Mouse (Mus musculus) spleen, postnatal 4 days (tissue): Measurements from ENCODE around the gene Smim6.

Experiments used
- DNase-seq, 2 experiments: peaks; one replicate each; pipeline ENCODE4 v3.0.0; 2022; ENCODE audit warnings: low spot score in 2 of 2

Gene Smim6

GRCm38 (mm10) chr11:115911632-115912376 lies at the start of gene Smim6:
Gene Smim6, plus strand, starts transcription at chr11:115912017.
- no peak for DNase-seq

- no peak for DNase-seq
Observed at GRCm38 (mm10) chr11:115863895-115864294, 47.9 kb upstream of the Smim6 start.

- no peak for DNase-seq
Observed at GRCm38 (mm10) chr11:115869393-115869792, 42.4 kb upstream of the Smim6 start.

- DNase-seq: no peak
Observed at GRCm38 (mm10) chr11:115872437-115872836, 39.4 kb upstream of the Smim6 start.

GRCm38 (mm10) chr11:115875935-115876334 lies 35.9 kb upstream of the Smim6 start:
- DNase-seq: no peak

GRCm38 (mm10) chr11:115876438-115876837 lies 35.4 kb upstream of the Smim6 start:
- DNase-seq: no peak

GRCm38 (mm10) chr11:115877174-115877755 lies 34.6 kb upstream of the Smim6 start:
- no peak for DNase-seq

- no peak for DNase-seq
Observed at GRCm38 (mm10) chr11:115878071-115878470, 33.7 kb upstream of the Smim6 start.

- peak; percentile 59 to 88 for DNase-seq
Observed at GRCm38 (mm10) chr11:115881002-115881401, 30.8 kb upstream of the Smim6 start.

GRCm38 (mm10) chr11:115883251-115883650 lies 28.6 kb upstream of the Smim6 start:
- DNase-seq: no peak

GRCm38 (mm10) chr11:115884361-115884760 lies 27.5 kb upstream of the Smim6 start:
- no peak for DNase-seq

- no peak for DNase-seq
Observed at GRCm38 (mm10) chr11:115885281-115885680, 26.5 kb upstream of the Smim6 start.

GRCm38 (mm10) chr11:115886446-115886845 lies 25.4 kb upstream of the Smim6 start:
- DNase-seq: no peak

- DNase-seq: no peak
Observed at GRCm38 (mm10) chr11:115888020-115888419, 23.8 kb upstream of the Smim6 start.

GRCm38 (mm10) chr11:115889159-115889558 lies 22.7 kb upstream of the Smim6 start:
- no peak for DNase-seq

GRCm38 (mm10) chr11:115892213-115892612 lies 19.6 kb upstream of the Smim6 start:
- DNase-seq: no peak

- no peak for DNase-seq
Observed at GRCm38 (mm10) chr11:115893071-115893470, 18.7 kb upstream of the Smim6 start.

- no peak for DNase-seq
Observed at GRCm38 (mm10) chr11:115894755-115895520, 16.9 kb upstream of the Smim6 start.

- DNase-seq: no peak
Observed at GRCm38 (mm10) chr11:115898446-115898845, 13.4 kb upstream of the Smim6 start.

GRCm38 (mm10) chr11:115898886-115899285 lies 12.9 kb upstream of the Smim6 start:
- DNase-seq: peak; percentile 84 to 95

- DNase-seq: peak; percentile 69 to 82
Observed at GRCm38 (mm10) chr11:115899486-115900266, 12.1 kb upstream of the Smim6 start, which contains the start of gene Smim5. Gene Smim5, plus strand, starts transcription at chr11:115899966.
